Mouse (Mus musculus) limb, embryonic 14.5 days (tissue): ENCODE results near the gene Ttyh2. TPM values are rescaled to one million over a fixed set of nuclear protein-coding genes. Genes with fewer than 3 reads are reported as not detected.

Experiments used
- ATAC-seq: fragments of 200-750 bp; cut with Nextera tagmentation; 2 replicates; pipeline ENCODE4 v1.8.0; 2017; ENCODE audit warnings: low read depth, moderate number of reproducible peaks, moderate TSS enrichment; ENCODE audit not compliant: low FRiP score
- DNase-seq: peaks from one replicate; pipeline ENCODE4 v3.0.0-alpha.2; 2015; ENCODE audit warnings: low spot score
- H3K27ac ChIP-seq: fragments of 300-500 bp; sonication (generic); replicated peaks from 2 replicates; pipeline ENCODE4 v1.5.1; 2014; ENCODE audit warnings: low read depth, mild to moderate bottlenecking, low read length, moderate library complexity, mixed read lengths
- H3K27me3 ChIP-seq: fragments of 300-500 bp; sonication (generic); 2 replicates; pipeline ENCODE4 v1.6.1; 2014; ENCODE audit warnings: low read length, mixed read lengths; ENCODE audit not compliant: control insufficient read depth, insufficient read depth
- H3K36me3 ChIP-seq: fragments of 300-500 bp; sonication (generic); 2 replicates; pipeline ENCODE4 v1.6.1; 2014; ENCODE audit warnings: mild to moderate bottlenecking, low read length, moderate library complexity, mixed read lengths; ENCODE audit not compliant: control insufficient read depth, insufficient read depth
- H3K4me1 ChIP-seq: fragments of 300-500 bp; sonication (generic); 2 replicates; pipeline ENCODE4 v1.6.1; 2014; ENCODE audit warnings: antibody characterized with exemption, low read length, mixed read lengths; ENCODE audit not compliant: control insufficient read depth, insufficient read depth
- H3K4me2 ChIP-seq: fragments of 300-500 bp; sonication (generic); replicated peaks from 2 replicates; pipeline ENCODE4 v1.6.1; 2014; ENCODE audit warnings: low read depth, mild to moderate bottlenecking, low read length, moderate library complexity; ENCODE audit not compliant: severe bottlenecking
- H3K4me3 ChIP-seq: fragments of 300-500 bp; sonication (generic); replicated peaks from 2 replicates; pipeline ENCODE4 v1.5.1; 2014; ENCODE audit warnings: low read length
- H3K9ac ChIP-seq: fragments of 300-500 bp; sonication (generic); 2 replicates; pipeline ENCODE4 v1.6.1; 2014; ENCODE audit warnings: mild to moderate bottlenecking, low read depth, low read length, moderate library complexity; ENCODE audit not compliant: severe bottlenecking
- H3K9me3 ChIP-seq: fragments of 300-500 bp; sonication (generic); 2 replicates; pipeline ENCODE4 v1.6.1; 2016; ENCODE audit warnings: low read length; ENCODE audit not compliant: control insufficient read depth
- POLR2A ChIP-seq: fragments of 200-500 bp; IDR thresholded peaks from 2 replicates; pipeline ENCODE4 v1.8.0; 2012; ENCODE audit warnings: inconsistent platforms, mild to moderate bottlenecking, moderate library complexity, borderline replicate concordance; ENCODE audit not compliant: insufficient read depth, insufficient read length; ENCODE audit errors: extremely low read depth
- WGBS: fragments of 180-500 bp; shearing (Covaris S2); extraction: QIAGEN DNeasy Blood & Tissue Kit; methylation state at CpG from one replicate; pipeline ENCODE4 v1.1.7; 2014; 5-methylcytosine and 5-hydroxymethylcytosine counted together
- polyA plus RNA-seq, 2 experiments: library from polyadenylated mRNA; depleted of rRNA in 1 of 2; stranded (reverse) in 1 of 2; unstranded in 1 of 2; fragments of >200 nt; fragmentation: Nextera tagmentation in 1 of 2; extraction: Ambion mirVana in 1 of 2; gene quantifications; 2 replicates each; pipeline versions ENCODE4 v1.2.1 to v1.2.3; 2012 to 2014

Gene Ttyh2
- polyA plus RNA-seq, 2 experiments, result 16.9 to 25.9 TPM

DNA sequence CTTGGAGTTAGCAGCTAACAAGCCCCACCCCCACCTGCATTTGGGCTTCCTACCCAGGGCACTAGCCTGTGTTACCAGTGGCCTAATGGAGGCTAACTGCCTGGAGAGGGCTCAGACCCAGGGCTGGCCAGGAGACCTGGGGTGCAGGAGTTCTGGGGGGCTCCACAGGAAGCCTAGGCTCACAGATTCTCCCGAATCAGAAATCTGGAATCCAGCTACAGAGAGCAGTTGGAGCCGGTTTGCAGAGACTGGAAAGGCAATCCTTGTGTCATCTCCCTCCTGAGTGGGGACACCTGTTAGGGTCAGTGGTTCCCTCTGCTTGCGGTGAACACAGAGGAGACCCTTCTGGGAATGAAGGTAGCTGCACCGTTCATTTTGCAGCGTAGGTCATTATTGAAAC, 5.8 kb downstream of the Ttyh2 start:
- WGBS, result 74% methylated on average over 5 of the region's 5 CpGs
- Histone ChIP-seq H3K9me3 (no peaks in the 10 kb centered on the region), H3K4me1 (peaks cover 21% of the 10 kb centered on the region), H3K4me3 (no peak overlapping the region), H3K9ac (no peak overlapping the region), H3K27ac (no peak overlapping the region), H3K27me3 (no peaks in the 10 kb centered on the region), H3K4me2 (no peak overlapping the region), H3K36me3 (no peaks in the 10 kb centered on the region)
- no peak for TF ChIP-seq POLR2A
- ATAC-seq (no peak), DNase-seq (no peak)

DNA sequence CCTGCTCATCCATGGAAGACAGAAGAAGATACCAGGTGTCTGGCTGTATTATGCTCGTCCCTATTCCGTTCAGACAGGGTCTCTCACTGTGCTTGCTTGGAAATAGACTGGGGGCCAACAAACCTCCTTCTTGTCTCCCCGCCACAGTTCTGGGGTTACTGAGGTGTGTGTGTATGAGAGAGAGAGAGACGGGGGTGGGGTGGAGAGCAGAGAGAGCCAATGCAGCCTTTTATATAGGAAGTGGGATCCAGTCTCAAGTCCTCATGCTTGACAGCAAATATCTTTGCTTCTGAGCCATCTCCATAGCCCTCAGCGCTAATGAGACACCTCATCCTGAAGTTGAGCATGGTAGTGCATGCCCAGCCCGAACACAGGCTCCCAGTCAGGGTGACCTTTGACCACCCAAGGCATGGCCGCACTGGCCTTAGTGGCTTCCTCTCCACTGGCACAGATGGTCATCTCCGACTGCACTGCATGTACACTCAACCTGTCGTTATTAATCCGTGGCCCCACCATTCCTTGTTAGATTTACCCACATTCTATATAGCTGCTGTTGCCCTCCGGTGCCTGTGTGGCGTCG, 7.2 kb downstream of the Ttyh2 start:
- no peak overlapping the region for H3K4me2 ChIP-seq
- no peak overlapping the region for H3K9ac ChIP-seq
- H3K36me3 ChIP-seq, result no peaks in the 10 kb centered on the region
- 89% methylated on average over 13 of the region's 13 CpGs for WGBS
- ATAC-seq, result no peak
- H3K27ac ChIP-seq, result no peak overlapping the region
- H3K4me1 ChIP-seq, result peaks cover 12% of the 10 kb centered on the region
- no peaks in the 10 kb centered on the region for H3K9me3 ChIP-seq
- no peaks in the 10 kb centered on the region for H3K27me3 ChIP-seq
- H3K4me3 ChIP-seq, result no peak overlapping the region
- TF ChIP-seq POLR2A, result no peak
- DNase-seq, result no peak

DNA sequence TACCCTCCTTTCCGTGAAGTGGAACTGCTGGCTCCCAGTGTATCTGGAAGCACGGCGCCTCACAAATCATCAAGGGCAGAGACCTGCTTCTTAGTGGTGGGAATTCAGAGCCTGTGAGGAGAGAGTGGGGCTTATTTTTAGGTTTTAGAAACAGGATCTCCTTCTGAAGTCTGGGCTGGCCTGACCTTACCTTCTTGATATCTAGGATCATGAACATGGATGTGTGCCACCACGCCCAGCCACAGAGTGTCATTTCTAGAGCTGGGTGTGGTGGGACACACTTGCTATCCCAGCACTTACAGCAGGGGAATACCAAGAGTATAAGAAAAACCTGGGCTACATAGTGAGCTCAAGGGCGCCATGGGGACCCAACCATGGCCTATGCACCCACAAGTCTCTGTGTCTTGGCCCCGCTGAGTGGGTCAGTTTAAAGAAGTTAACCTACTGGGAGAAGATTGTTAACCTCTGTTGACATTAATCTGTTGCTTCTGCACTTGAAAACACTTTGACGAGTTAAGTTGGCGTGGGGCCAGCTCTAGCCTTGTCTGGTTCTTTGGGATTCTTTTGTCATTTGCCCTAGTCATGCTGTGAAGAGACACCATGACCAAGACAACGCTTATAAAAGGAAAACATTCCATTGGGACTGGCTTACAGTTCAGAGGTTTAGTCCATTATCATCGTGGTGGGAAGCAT, 7.9 kb downstream of the Ttyh2 start:
- H3K4me3 ChIP-seq, result no peak overlapping the region
- DNase-seq (no peak), ATAC-seq (no peak)
- H3K27ac ChIP-seq, result no peak overlapping the region
- H3K4me2 ChIP-seq, result no peak overlapping the region
- H3K9ac ChIP-seq, result no peak overlapping the region
- 91% methylated on average over 10 of the region's 10 CpGs for WGBS
- no peaks in the 10 kb centered on the region for H3K9me3 ChIP-seq
- H3K4me1 ChIP-seq, result peaks cover 12% of the 10 kb centered on the region
- no peaks in the 10 kb centered on the region for H3K27me3 ChIP-seq
- no peak for TF ChIP-seq POLR2A
- no peaks in the 10 kb centered on the region for H3K36me3 ChIP-seq

DNA sequence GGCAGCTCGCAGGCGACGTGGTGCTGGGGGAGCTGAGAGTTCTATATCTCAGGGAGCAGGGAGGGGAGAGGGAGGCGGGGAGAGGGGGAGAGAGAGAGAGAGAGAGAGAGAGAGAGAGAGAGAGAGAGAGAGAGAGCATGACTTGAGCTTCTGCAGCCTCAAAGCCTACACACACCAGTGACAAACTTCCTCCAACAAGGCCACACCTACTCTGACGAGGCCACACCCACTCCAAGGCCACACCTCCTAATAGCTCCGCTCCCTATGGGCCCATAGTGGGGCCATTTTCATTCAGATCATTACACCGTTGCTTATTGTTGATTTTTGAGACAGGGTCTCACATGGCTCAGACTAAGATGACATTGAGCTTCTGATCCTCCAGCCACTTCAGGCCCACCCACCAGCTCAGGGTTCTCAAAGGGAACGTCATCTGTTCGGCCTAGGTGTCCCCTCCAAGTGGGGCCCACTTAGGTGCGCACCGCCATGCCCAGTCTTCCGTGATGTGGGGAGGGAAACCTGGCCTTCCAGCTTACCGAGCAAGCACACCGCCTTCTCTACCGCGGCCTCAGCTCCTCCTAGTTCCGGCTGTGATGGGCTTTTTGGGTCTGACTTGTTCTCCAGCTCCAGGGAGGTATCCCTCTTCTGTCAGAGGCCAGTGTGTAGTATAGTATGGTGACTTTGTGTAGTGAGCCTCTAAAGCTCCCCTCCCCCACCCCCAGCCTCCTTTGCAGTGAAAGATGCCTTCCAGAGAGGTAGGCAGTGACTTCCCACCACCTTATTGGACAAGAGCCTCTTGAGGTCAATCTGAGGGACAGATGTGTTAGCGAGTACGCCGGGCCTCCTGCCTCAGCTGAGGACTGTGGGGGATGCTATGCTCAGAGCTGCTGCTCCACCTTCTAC, 8.7 kb downstream of the Ttyh2 start:
- H3K4me3 ChIP-seq, result no peak overlapping the region
- WGBS, result 64% methylated on average over 20 of the region's 20 CpGs
- no peak overlapping the region for H3K9ac ChIP-seq
- TF ChIP-seq POLR2A, result no peak
- no peaks in the 10 kb centered on the region for H3K36me3 ChIP-seq
- H3K9me3 ChIP-seq, result no peaks in the 10 kb centered on the region
- H3K4me2 ChIP-seq, result no peak overlapping the region
- no peaks in the 10 kb centered on the region for H3K27me3 ChIP-seq
- H3K27ac ChIP-seq, result no peak overlapping the region
- DNase-seq (no peak), ATAC-seq (no peak)
- H3K4me1 ChIP-seq, result peaks cover 12% of the 10 kb centered on the region

DNA sequence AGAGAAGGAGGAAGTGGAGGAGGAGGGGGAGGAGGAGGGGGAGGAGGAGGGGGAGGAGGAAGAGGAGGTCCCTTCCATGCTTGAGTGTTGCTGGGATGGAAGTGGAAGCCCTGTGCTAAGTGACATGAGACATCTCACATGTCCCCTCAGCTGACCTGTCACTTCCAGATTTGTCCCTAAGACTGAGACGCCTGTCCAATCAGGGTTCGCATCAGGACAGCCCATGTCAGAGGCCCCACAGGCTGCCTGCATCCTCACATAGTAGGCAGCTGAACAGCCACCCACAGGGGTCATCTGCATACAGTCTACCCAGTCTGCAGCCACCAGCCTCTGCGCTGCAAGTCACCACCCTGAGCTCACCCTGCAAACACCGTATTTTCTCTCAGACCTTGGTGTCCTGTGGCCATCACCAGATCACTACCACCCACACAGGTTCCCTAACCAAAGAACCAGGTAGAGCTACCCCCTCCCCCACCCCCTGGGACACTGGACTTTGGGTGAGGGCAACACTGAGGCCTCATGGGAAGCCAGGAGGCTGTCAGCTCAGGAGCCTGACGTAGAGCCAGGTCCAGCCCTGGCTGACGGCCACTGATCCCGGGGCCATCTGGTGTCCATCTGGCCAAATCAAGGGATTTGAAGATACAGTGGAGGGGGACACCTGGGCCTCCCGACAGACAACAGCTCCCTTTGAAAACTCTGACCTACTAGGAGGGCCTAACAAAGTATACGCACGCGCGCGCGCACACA, 9.6 kb downstream of the Ttyh2 start:
- Histone ChIP-seq H3K27ac (no peak overlapping the region), H3K9ac (no peak overlapping the region)

More for the DNA sequence above, 9.6 kb downstream of the Ttyh2 start:
- no peak for ATAC-seq
- no peaks in the 10 kb centered on the region for H3K9me3 ChIP-seq
- no peak overlapping the region for H3K4me2 ChIP-seq
- DNase-seq, result no peak
- H3K36me3 ChIP-seq, result 0 out of 2 replicates have a peak, but pooled peaks cover under 1% of the 10 kb centered on the region
- peaks cover 8% of the 10 kb centered on the region for H3K4me1 ChIP-seq
- no peak for TF ChIP-seq POLR2A
- no peaks in the 10 kb centered on the region for H3K27me3 ChIP-seq
- H3K4me3 ChIP-seq, result no peak overlapping the region
- 51% methylated on average over 14 of the region's 14 CpGs for WGBS
